Mouse (Mus musculus) cerebellum, adult 2 months (tissue): Measurements from ENCODE around the gene Hist2h2ab.

Source experiments
- CTCF ChIP-seq: fragments of 200-500 bp; IDR thresholded peaks from 2 replicates; pipeline ENCODE4 v1.5.1; 2011; ENCODE audit warnings: low read depth, mild to moderate bottlenecking, control low read depth, low read length, moderate library complexity, borderline replicate concordance; ENCODE audit not compliant: insufficient read depth
- POLR2A ChIP-seq: fragments of 200-500 bp; IDR thresholded peaks from 2 replicates; pipeline ENCODE4 v1.6.1; 2011; ENCODE audit warnings: low read length, control low read depth, borderline replicate concordance; ENCODE audit not compliant: insufficient read depth

DNA sequence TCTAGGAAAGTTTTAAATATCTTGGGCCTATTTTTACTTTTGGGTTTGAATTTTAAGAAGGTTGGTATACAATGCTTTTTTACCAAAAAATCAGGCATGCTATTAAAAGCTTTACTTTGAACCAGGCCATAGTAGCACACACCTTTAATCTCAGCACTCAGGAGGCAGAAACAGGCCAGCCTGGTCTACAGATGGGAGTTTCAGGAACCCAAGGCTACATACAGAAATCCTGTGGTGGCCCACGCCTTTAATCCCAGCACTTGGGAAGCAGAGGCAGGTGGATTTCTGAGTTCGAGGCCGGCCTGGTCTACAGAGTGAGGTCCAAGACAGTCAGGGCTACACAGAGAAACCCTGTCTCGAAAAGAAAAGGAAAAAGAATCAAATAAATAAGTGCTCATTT, 47.9 kb downstream of the Hist2h2ab start:
- TF ChIP-seq CTCF (no peak), POLR2A (no peak)
